ENCODE assay signal across 9 mouse cellular contexts in genomic region chr11:54757993-54758392, GRCm38 (mm10). TPM values are rescaled to one million over a fixed set of nuclear protein-coding genes. Genes with fewer than 3 reads are reported as not detected.
DNase-seq lines count a peak whose midpoint lies in the region; ATAC-seq lines count a peak whose summit lies in the region.
"Had no signal": no experiment of that assay in that cellular context is flagged by ENCODE, and none has a peak within 500 bp of the region (broad histone marks: within the 10 kb centered on the region; RNA-seq: fewer than 3 reads in every experiment).

No protein-coding gene starts in this region.

- intact Hi-C loops in heart, postnatal 10 days (cut with DNase I): loop anchor here (2.0 kb wide), 1 partner anchor 13 kb away; no protein-coding TSS in a partner anchor

- peaks cover 26% of the 10 kb centered on the region for H3K4me1 ChIP-seq in forebrain, embryonic 14.5 days (ENCODE audit: control insufficient read depth, insufficient read depth, low read length)
- peaks cover 37% of the 10 kb centered on the region for H3K4me1 ChIP-seq in forebrain, embryonic 16.5 days (replicated peaks; ENCODE audit: control insufficient read depth, insufficient read depth, low read length)
- H3K4me1 ChIP-seq in midbrain, embryonic 14.5 days (ENCODE audit: control insufficient read depth, insufficient read depth, low read length): peaks cover 48% of the 10 kb centered on the region
- peaks cover 70% of the 10 kb centered on the region for H3K4me1 ChIP-seq in midbrain, embryonic 13.5 days (replicated peaks)

- no peaks in the 10 kb centered on the region for H3K9me3 ChIP-seq in forebrain, embryonic 14.5 days (replicated peaks; ENCODE audit: control insufficient read depth, low read length)
- no peaks in the 10 kb centered on the region for H3K9me3 ChIP-seq in forebrain, embryonic 16.5 days (ENCODE audit: control insufficient read depth, low read length)
- no peaks in the 10 kb centered on the region for H3K9me3 ChIP-seq in midbrain, embryonic 14.5 days (ENCODE audit: control insufficient read depth, low read length)
- H3K9me3 ChIP-seq in midbrain, embryonic 13.5 days: no peaks in the 10 kb centered on the region

- WGBS in forebrain, embryonic 14.5 days: 6% methylated on average over 1 of the region's 1 CpGs
- 3% methylated on average over 1 of the region's 1 CpGs for WGBS in forebrain, embryonic 16.5 days
- WGBS in midbrain, embryonic 14.5 days: 16% methylated on average over 1 of the region's 1 CpGs
- 13% methylated on average over 1 of the region's 1 CpGs for WGBS in midbrain, embryonic 13.5 days

- H3K4me2 ChIP-seq in forebrain, embryonic 14.5 days (ENCODE audit: low read length): no peak overlapping the region
- no peak overlapping the region for H3K4me2 ChIP-seq in forebrain, embryonic 16.5 days (ENCODE audit: low read length)
- H3K4me2 ChIP-seq in midbrain, embryonic 14.5 days (ENCODE audit: low read length): peak overlapping the region; percentile 10; the same call in 1 of the 2 replicates
- H3K4me2 ChIP-seq in midbrain, embryonic 13.5 days (replicated peaks): no peak overlapping the region

- H3K27ac ChIP-seq in forebrain, embryonic 14.5 days (ENCODE audit: low read depth, low read length): no peak overlapping the region
- H3K27ac ChIP-seq in forebrain, embryonic 16.5 days (ENCODE audit: low read length): no peak overlapping the region
- no peak overlapping the region for H3K27ac ChIP-seq in midbrain, embryonic 14.5 days (replicated peaks; ENCODE audit: low read depth, low read length)
- H3K27ac ChIP-seq in midbrain, embryonic 13.5 days: no peak overlapping the region

- H3K27me3 ChIP-seq in forebrain, embryonic 14.5 days (replicated peaks; ENCODE audit: control insufficient read depth, insufficient read depth, low read length): no peaks in the 10 kb centered on the region
- no peaks in the 10 kb centered on the region for H3K27me3 ChIP-seq in forebrain, embryonic 16.5 days (replicated peaks; ENCODE audit: control insufficient read depth, insufficient read depth, low read length)
- H3K27me3 ChIP-seq in midbrain, embryonic 14.5 days (ENCODE audit: control insufficient read depth, insufficient read depth, low read length): no peaks in the 10 kb centered on the region
- H3K27me3 ChIP-seq in midbrain, embryonic 13.5 days: no peaks in the 10 kb centered on the region

- no peak overlapping the region for H3K4me3 ChIP-seq in forebrain, embryonic 14.5 days (ENCODE audit: low read depth, low read length)
- no peak overlapping the region for H3K4me3 ChIP-seq in forebrain, embryonic 16.5 days (replicated peaks; ENCODE audit: low read length)
- no peak overlapping the region for H3K4me3 ChIP-seq in midbrain, embryonic 14.5 days (replicated peaks; ENCODE audit: low read depth, low read length)
- no peak overlapping the region for H3K4me3 ChIP-seq in midbrain, embryonic 13.5 days (replicated peaks)

- peaks cover 6% of the 10 kb centered on the region; the same call in 1 of the 2 replicates for H3K36me3 ChIP-seq in forebrain, embryonic 14.5 days (ENCODE audit: control insufficient read depth, insufficient read depth, low read length)
- peaks cover 2% of the 10 kb centered on the region; the same call in 1 of the 2 replicates for H3K36me3 ChIP-seq in forebrain, embryonic 16.5 days (ENCODE audit: control insufficient read depth, insufficient read depth)
- 0 out of 2 replicates have a peak, but pooled peaks cover under 1% of the 10 kb centered on the region for H3K36me3 ChIP-seq in midbrain, embryonic 14.5 days (ENCODE audit: control insufficient read depth, insufficient read depth, low read length)
- peaks cover 3% of the 10 kb centered on the region for H3K36me3 ChIP-seq in midbrain, embryonic 13.5 days

- ATAC-seq in forebrain, embryonic 14.5 days: no peak
- ATAC-seq in forebrain, embryonic 16.5 days: no peak
- no peak for ATAC-seq in midbrain, embryonic 14.5 days (ENCODE audit: low FRiP score, low TSS enrichment)
- no peak for ATAC-seq in midbrain, embryonic 13.5 days

- DNase-seq in forebrain, embryonic 14.5 days (ENCODE audit: low spot score): peak; percentile 69
- DNase-seq in midbrain, embryonic 14.5 days: peak; percentile 64
- DNase-seq in heart, postnatal 10 days: peak; percentile 34 to 47
- DNase-seq in monocyte, adult 2 months (ENCODE audit: low read depth in 1 of 2, low spot score in 2 of 2): peak; percentile 18 to 22
- no peak for DNase-seq in right cerebral cortex, postnatal 4 days
- DNase-seq in right cerebral cortex, adult 18-20 months: no peak
- DNase-seq: thymus, adult 18-20 months had no signal

- H3K9ac ChIP-seq in forebrain, embryonic 14.5 days (ENCODE audit: low read length): no peak overlapping the region
- no peak overlapping the region for H3K9ac ChIP-seq in forebrain, embryonic 16.5 days (replicated peaks; ENCODE audit: low read depth, low read length)
- no peak overlapping the region for H3K9ac ChIP-seq in midbrain, embryonic 14.5 days (replicated peaks; ENCODE audit: low read length)
- H3K9ac ChIP-seq in midbrain, embryonic 13.5 days (replicated peaks): no peak overlapping the region

RNA-seq across cellular contexts. Expression of gene Cdc42se2, which starts 29.5 kb away (rescaled TPM):
- polyA plus RNA-seq in forebrain, embryonic 14.5 days (2014; fragmentation: Nextera tagmentation; extraction: Ambion mirVana): 221 and 226 TPM in 2 replicates
- polyA plus RNA-seq in forebrain, embryonic 16.5 days (2015; fragmentation: Nextera tagmentation; extraction: Ambion mirVana): 184 and 205 TPM in 2 replicates
- polyA plus RNA-seq in midbrain, embryonic 14.5 days (2014; fragmentation: Nextera tagmentation; extraction: Ambion mirVana): 147 and 201 TPM in 2 replicates
- 205 and 209 TPM in 2 replicates for polyA plus RNA-seq in midbrain, embryonic 13.5 days (2015; fragmentation: Nextera tagmentation; extraction: Ambion mirVana)
- total RNA-seq in heart, postnatal 10 days (2021): 10 to 100 TPM; 35.9 to 36.9 TPM

Comparison
In these comparisons a context has a peak if more than half of its experiments do, and no peak if none do; other contexts are left out.
1. DNase-seq: peak in forebrain, embryonic 14.5 days (single experiment), midbrain, embryonic 14.5 days (single experiment), heart, postnatal 10 days (2 of 2) and monocyte, adult 2 months (2 of 2); none in right cerebral cortex, postnatal 4 days (single experiment) and right cerebral cortex, adult 18-20 months (single experiment).